Mouse (Mus musculus) E14TG2a.4 (cell line): Measurements from ENCODE around the gene Itm2c.

Experiments
- CTCF ChIP-seq: conservative IDR thresholded peaks from 2 replicates; pipeline ENCODE4 v1.5.1; 2014; ENCODE audit warnings: low read length
- POU5F1 ChIP-seq: IDR thresholded peaks from 2 replicates; pipeline ENCODE4 v1.6.1; 2014; ENCODE audit warnings: low read length, borderline replicate concordance

DNA sequence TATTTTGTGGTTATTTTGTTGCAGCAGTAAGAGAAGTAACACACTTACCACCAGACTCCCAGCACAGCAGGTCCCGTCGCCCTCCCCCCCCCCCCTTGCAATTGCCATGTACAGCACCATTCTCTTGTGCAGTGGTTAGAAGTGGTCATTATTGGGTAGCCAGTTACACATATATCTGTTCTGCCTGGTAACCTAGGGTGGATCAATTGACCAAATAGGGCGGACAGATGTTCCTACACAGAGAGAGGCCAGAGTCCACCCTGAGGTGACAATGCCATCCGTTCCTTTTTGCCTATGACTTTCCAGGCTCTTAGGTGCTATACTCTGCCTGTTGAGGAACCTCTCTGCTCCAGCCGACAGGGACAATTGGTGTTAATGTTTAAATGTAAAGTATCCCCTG lies 31.1 kb downstream of the Itm2c start:
- TF ChIP-seq CTCF, result no peak
- no peak for TF ChIP-seq POU5F1
